Mouse (Mus musculus) lung, postnatal 14 days (tissue): ENCODE measurements around the gene Adgrl2.

Source experiments
- DNase-seq: peaks from one replicate; pipeline ENCODE4 v3.0.0; 2021

The Adgrl2 gene

GRCm38 (mm10) chr3:148872563-148872962 is 117.8 kb downstream of the Adgrl2 start:
- no peak for DNase-seq

GRCm38 (mm10) chr3:148871792-148872464 is 118.4 kb downstream of the Adgrl2 start:
- no peak for DNase-seq

- peak; percentile 10 for DNase-seq
These were observed 122.7 kb downstream of the Adgrl2 start for GRCm38 (mm10) chr3:148867618-148868017.

DNA sequence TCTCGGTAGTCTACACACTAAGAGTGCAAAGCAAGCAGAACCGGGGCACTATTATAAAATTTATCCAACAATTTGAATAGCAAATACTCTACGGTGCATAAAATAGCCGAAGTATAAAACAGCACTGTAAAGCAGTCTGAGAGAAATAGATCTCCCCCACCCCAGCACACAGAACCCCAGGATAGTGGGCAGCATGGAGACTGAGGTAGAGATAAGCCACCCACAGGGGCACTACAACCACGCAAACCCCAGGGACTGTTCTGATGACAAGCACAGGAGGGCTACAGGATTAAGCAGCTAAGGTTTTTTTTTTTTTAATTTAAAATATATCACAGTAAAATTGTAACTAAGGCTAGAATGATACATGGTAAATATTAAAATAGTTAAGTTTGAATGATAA is 123.7 kb downstream of the Adgrl2 start:
- no peak for DNase-seq

- DNase-seq, result no peak
These were observed 124.3 kb downstream of the Adgrl2 start for GRCm38 (mm10) chr3:148866053-148866452.

GRCm38 (mm10) chr3:148865234-148865633 is 125.1 kb downstream of the Adgrl2 start:
- no peak for DNase-seq

DNA sequence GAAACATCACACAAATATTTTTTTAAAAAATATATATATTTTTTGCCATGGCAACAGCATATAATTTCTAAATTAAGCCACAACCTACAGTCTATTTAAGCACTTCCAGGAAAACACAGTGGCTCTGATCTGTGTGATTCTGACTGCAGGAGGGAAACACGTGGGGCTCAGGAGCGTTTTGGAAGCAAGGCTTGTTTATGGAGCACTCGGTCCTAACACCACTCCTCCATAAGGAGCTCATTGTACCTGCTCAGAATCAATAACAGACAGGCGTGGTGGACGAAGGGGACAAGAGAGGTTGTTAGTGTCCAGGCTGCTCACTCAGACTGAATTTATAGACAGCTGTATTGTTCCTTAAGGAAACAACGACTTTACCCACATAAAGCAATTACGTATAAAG is 128.5 kb downstream of the Adgrl2 start:
- DNase-seq, result no peak

- no peak for DNase-seq
These were observed 135.9 kb downstream of the Adgrl2 start for GRCm38 (mm10) chr3:148854306-148854910.

GRCm38 (mm10) chr3:148853372-148853771 is 137.0 kb downstream of the Adgrl2 start:
- DNase-seq, result no peak

DNA sequence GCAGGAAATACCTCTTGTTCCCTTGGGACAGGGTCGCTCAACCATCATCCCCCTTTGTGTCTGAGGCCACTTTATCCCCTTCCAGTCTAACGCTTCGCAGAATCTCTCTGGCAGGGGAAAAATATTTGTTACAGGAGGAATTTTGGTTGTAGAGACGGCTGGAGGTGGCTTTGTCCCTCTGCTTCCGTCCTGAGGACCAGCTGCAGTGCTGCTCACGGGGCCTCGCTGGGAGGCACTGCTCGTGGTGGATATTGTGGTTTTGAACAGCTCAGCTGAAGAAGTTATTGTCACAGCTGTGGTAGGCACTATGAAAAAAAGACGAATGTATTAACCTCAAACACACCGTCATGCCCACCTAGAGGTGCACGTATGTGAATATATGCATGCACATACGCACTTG is 137.8 kb downstream of the Adgrl2 start:
- DNase-seq, result no peak

- DNase-seq, result no peak
These were observed 139.5 kb downstream of the Adgrl2 start for GRCm38 (mm10) chr3:148850821-148851220.

GRCm38 (mm10) chr3:148848366-148848765 is 142.0 kb downstream of the Adgrl2 start:
- DNase-seq, result no peak

- no peak for DNase-seq
These were observed 146.2 kb downstream of the Adgrl2 start for GRCm38 (mm10) chr3:148844182-148844581.

GRCm38 (mm10) chr3:148842533-148842932 is 147.8 kb downstream of the Adgrl2 start:
- DNase-seq, result no peak

- no peak for DNase-seq
These were observed 151.5 kb downstream of the Adgrl2 start for GRCm38 (mm10) chr3:148838835-148839296.

GRCm38 (mm10) chr3:148838095-148838834 is 152.1 kb downstream of the Adgrl2 start:
- DNase-seq, result no peak

GRCm38 (mm10) chr3:148835136-148835535 is 155.2 kb downstream of the Adgrl2 start:
- DNase-seq, result no peak

DNA sequence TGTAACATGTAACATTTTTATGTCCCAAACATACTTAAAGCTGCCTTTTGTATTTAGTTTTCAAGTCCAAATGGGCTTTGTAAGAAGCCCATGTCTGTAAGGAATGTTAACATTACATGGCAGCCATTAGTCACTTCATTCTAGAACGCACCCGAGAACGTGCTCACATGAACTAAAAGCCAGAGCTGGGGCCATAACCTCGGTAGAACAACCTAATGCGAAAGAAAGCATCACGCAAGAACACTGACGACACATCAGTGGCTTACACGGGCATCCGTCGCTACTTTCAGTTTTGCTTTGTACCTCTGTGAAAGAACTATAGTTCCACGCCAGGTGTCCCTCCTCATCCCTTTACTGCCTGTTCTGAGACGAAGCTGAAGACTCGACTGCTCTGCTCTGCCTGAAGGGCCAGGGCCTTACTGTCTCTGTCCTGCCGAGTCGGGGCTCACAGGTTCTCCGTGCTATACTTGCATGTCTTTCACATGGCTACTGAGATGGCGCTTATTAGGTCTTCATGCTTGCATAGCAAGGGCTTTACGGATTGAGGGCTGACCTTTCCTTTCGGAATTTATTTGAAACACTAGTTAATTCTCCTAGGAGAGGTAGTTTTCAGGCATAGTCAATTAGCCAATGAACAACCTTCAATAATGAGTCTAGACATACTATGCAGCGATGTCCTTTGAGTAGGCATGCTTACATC is 157.1 kb downstream of the Adgrl2 start:
- no peak for DNase-seq

DNA sequence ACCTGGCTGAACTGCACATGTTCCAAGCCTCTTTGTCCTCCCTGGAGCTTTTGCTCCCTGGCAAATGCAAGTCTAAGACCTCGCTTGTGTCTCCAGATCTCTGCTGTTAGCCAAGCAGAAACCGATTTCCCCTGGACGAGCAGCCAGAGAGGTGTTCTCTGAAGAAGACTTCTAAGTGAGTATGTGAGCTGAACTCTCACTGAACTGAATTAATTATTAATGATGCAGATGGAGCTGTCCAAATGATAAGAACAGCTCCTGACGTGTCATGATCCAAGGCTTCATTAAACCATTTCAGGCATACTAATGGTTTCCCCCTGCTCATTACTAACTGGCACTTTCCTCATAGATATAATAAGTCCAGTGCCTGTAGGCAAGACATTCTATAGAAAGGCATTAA is 158.4 kb downstream of the Adgrl2 start:
- DNase-seq, result no peak

DNA sequence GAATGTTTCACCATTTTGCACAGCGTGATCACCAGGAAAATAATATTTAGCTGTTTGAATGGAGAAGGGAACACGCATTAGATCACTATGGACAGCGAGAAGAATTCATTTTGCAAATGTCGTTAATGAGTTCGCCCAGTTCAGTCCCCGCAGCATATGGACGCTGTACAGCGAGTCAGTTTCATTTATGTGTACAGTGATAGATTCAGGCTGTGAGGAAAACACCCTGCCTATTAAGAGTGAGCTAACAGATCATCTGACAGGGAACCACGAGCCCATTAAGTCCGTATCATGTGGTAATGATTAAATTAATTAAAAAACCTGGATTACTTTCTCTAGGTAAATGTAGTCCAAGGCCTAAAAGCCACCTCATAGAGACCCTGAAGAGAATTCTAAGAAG is 161.8 kb downstream of the Adgrl2 start:
- no peak for DNase-seq

GRCm38 (mm10) chr3:148823551-148823950 is 166.8 kb downstream of the Adgrl2 start:
- DNase-seq, result no peak

DNA sequence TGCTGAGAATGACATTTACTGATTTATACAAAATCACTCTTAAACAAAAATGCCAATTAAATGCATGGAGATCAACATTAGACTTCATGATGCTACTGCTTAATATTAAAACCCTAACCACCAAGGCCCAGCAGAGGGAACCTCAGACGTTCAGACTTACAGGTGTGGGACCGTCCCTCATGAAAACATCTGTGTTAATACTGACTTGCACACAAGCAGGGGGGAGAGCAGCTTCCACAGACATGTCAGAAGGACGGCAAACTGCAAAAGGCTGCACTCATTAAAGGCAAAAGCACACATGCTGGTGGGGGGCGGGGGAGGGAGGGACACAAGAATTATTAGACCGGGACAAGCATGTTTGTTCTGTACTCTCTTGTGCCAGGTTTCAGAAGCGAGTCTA is 168.7 kb downstream of the Adgrl2 start:
- no peak for DNase-seq

DNA sequence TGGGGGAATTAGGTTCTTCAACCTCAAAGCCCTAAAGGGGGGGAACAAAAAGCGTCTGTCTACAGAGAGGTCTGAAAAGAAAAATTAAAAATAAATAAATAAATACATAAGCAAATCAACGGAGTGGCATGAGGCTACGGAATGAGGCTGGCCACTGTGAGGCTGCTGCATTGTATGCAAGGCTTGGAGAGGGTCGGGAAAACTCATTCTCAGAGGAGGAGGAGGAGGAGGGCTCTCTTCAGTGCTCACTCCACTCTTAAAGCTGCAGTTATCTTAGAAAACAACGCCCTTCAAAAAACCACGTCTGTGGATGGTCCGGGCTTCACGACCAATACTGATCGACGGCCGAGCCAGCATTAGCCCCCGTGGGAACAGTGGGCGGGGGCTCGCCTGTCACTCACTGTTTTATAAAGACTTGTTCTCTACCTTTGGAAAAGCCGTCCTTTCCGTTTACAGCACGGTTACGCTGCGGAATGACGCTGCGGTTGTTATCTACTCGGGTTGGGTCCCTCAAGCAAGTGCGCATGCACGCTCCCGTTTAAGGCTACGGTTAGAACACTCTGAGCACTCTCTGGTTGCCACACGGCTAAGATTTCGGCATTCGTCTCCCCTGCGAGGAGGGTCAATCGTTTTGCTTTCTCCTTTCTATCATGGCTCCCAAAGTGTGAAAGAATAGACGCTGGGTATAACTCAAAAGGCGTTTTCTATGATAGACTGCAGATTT is 170.9 kb downstream of the Adgrl2 start:
- no peak for DNase-seq
